Mouse (Mus musculus): ENCODE measurements around the gene Cdk14. TPM values are rescaled to one million over a fixed set of nuclear protein-coding genes. Genes with fewer than 3 reads are reported as not detected.
"Not testable (repeated sequence)": the region's sequence is repeated elsewhere in the genome, so short reads cannot be mapped to it uniquely, and the experiment has no call there.

Cdk14 gene
- polyA plus RNA-seq, 1 experiment, result 2.9 TPM

DNA sequence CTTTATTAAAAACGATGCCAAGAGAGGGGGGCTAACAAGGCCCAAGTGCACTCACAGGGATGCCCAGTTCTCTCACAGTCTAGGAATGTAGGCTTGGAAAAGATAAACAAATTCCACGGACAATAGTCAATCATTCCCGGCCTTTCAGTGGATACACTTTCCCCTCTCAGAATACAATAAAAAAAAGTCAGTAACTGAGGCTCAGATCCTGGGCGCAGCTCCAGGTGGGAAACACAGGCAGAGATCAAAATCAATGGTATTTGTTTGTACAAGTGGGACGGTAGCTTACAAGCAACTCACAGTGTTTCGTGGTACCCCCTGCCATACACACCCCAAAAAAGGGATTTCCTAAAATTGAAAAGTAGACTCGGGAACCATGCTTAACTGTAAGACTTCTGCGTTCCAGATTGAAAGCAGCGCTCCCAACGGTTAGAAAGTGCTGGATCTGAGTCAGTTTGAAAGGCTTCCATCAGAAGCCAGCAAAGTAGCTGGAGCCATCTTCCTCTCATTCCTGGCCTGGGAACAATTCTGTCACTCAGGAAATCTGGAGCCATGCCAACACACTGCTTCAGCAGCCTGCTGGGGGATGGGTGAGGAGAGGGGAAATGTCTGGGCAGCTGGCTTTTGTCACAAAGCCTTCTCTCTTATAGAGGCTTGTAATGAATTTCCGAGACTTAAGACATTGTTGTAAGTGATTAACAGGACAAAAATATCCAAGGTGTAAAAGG lies 77.5 kb downstream of the Cdk14 start:
- no peak for DNase-seq (ENCODE audit: low read depth in 1 of 2, low spot score in 2 of 2)
- 80% methylated on average over 11 of the region's 11 CpGs for WGBS

GRCm38 (mm10) chr5:5341611-5342010 lies 78.5 kb downstream of the Cdk14 start:
- TF ChIP-seq CTCF (IDR thresholded peaks at IDR 0.05; ENCODE audit: extremely low read depth, insufficient read depth, insufficient read length, insufficient replicate concordance) (no peak), POLR2A (IDR thresholded peaks at IDR 0.05; ENCODE audit: low read depth, low read length) (no peak)
- H3K4me1 ChIP-seq (ENCODE audit: control insufficient read depth, insufficient read depth, insufficient read length), result no peaks in the 10 kb centered on the region
- H3K27ac ChIP-seq (ENCODE audit: insufficient read depth, low read length), result no peak overlapping the region
- no peaks in the 10 kb centered on the region for H3K27me3 ChIP-seq (ENCODE audit: control insufficient read depth, insufficient read depth, low read length)
- no peak for DNase-seq (ENCODE audit: low read depth in 1 of 2, low spot score in 2 of 2)
- H3K36me3 ChIP-seq (ENCODE audit: control insufficient read depth, insufficient read depth, low read length), result no peaks in the 10 kb centered on the region
- 84% methylated on average over 8 of the region's 8 CpGs for WGBS
- H3K4me3 ChIP-seq (ENCODE audit: extremely low read depth, insufficient read depth, insufficient read length), result no peak overlapping the region

More for the DNA sequence above, 77.5 kb downstream of the Cdk14 start:
- Histone ChIP-seq H3K36me3 (ENCODE audit: control insufficient read depth, insufficient read depth, low read length) (no peaks in the 10 kb centered on the region), H3K4me1 (ENCODE audit: control insufficient read depth, insufficient read depth, insufficient read length) (no peaks in the 10 kb centered on the region), H3K4me3 (ENCODE audit: extremely low read depth, insufficient read depth, insufficient read length) (no peak overlapping the region), H3K27ac (ENCODE audit: insufficient read depth, low read length) (no peak overlapping the region), H3K27me3 (ENCODE audit: control insufficient read depth, insufficient read depth, low read length) (no peaks in the 10 kb centered on the region)
- TF ChIP-seq CTCF (IDR thresholded peaks at IDR 0.05; ENCODE audit: extremely low read depth, insufficient read depth, insufficient read length, insufficient replicate concordance), result no peak
- no peak for TF ChIP-seq POLR2A (IDR thresholded peaks at IDR 0.05; ENCODE audit: low read depth, low read length)

GRCm38 (mm10) chr5:5333916-5334315 lies 86.2 kb downstream of the Cdk14 start:
- H3K27me3 ChIP-seq (ENCODE audit: control insufficient read depth, insufficient read depth, low read length), result no peaks in the 10 kb centered on the region
- H3K4me1 ChIP-seq (ENCODE audit: control insufficient read depth, insufficient read depth, insufficient read length), result no peaks in the 10 kb centered on the region
- no peak overlapping the region for H3K27ac ChIP-seq (ENCODE audit: insufficient read depth, low read length)
- 58% methylated on average over 8 of the region's 8 CpGs for WGBS
- no peak for TF ChIP-seq POLR2A (IDR thresholded peaks at IDR 0.05; ENCODE audit: low read depth, low read length)
- no peak for TF ChIP-seq CTCF (IDR thresholded peaks at IDR 0.05; ENCODE audit: extremely low read depth, insufficient read depth, insufficient read length, insufficient replicate concordance)
- DNase-seq (ENCODE audit: low read depth in 1 of 2, low spot score in 2 of 2), result no peak
- H3K36me3 ChIP-seq (ENCODE audit: control insufficient read depth, insufficient read depth, low read length), result no peaks in the 10 kb centered on the region
- no peak overlapping the region for H3K4me3 ChIP-seq (ENCODE audit: extremely low read depth, insufficient read depth, insufficient read length)

- Histone ChIP-seq H3K27ac (ENCODE audit: insufficient read depth, low read length) (no peak overlapping the region), H3K4me3 (ENCODE audit: extremely low read depth, insufficient read depth, insufficient read length) (no peak overlapping the region), H3K36me3 (ENCODE audit: control insufficient read depth, insufficient read depth, low read length) (no peaks in the 10 kb centered on the region), H3K27me3 (ENCODE audit: control insufficient read depth, insufficient read depth, low read length) (no peaks in the 10 kb centered on the region), H3K4me1 (ENCODE audit: control insufficient read depth, insufficient read depth, insufficient read length) (no peaks in the 10 kb centered on the region)
- no peak for TF ChIP-seq POLR2A (IDR thresholded peaks at IDR 0.05; ENCODE audit: low read depth, low read length)
- TF ChIP-seq CTCF (IDR thresholded peaks at IDR 0.05; ENCODE audit: extremely low read depth, insufficient read depth, insufficient read length, insufficient replicate concordance), result no peak
- 91% methylated on average over 10 of the region's 10 CpGs for WGBS
- no peak for DNase-seq (ENCODE audit: low read depth in 1 of 2, low spot score in 2 of 2)
These were observed 89.1 kb downstream of the Cdk14 start for GRCm38 (mm10) chr5:5330926-5331460.

DNA sequence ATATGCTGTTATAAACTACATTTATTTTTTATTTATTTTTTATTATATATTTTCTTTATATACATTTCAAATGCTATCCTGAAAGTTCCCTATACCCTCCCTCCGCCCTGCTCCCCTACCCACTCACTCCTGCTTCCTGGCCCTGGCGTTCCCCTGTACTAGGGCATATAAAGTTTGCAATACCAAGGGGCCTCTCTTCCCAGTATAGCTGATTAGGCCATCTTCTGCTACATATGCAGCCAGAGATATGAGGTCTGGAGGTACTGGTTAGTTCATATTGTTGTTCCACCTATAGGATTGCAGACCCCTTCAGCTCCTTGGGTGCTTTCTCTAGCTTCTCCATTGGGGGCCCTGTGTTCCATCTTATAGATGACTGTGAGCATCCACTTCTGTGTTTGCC lies 91.1 kb downstream of the Cdk14 start:
- not testable (repeated sequence) for H3K36me3 ChIP-seq (ENCODE audit: control insufficient read depth, insufficient read depth, low read length); H3K4me1 ChIP-seq (ENCODE audit: control insufficient read depth, insufficient read depth, insufficient read length); H3K4me3 ChIP-seq (ENCODE audit: extremely low read depth, insufficient read depth, insufficient read length); DNase-seq (ENCODE audit: low read depth in 1 of 2, low spot score in 2 of 2); H3K27ac ChIP-seq (ENCODE audit: insufficient read depth, low read length); H3K27me3 ChIP-seq (ENCODE audit: control insufficient read depth, insufficient read depth, low read length)
- WGBS, result 92% methylated on average over 2 of the region's 2 CpGs

- WGBS, result 87% methylated on average over 2 of the region's 2 CpGs
- DNase-seq (ENCODE audit: low read depth in 1 of 2, low spot score in 2 of 2), result no peak
These were observed 93.4 kb downstream of the Cdk14 start for GRCm38 (mm10) chr5:5326716-5327115.

GRCm38 (mm10) chr5:5322699-5323098 lies 97.4 kb downstream of the Cdk14 start:
- 93% methylated on average over 8 of the region's 8 CpGs for WGBS
- no peaks in the 10 kb centered on the region for H3K27me3 ChIP-seq (ENCODE audit: control insufficient read depth, insufficient read depth, low read length)
- H3K36me3 ChIP-seq (ENCODE audit: control insufficient read depth, insufficient read depth, low read length), result no peaks in the 10 kb centered on the region
- no peak for DNase-seq (ENCODE audit: low read depth in 1 of 2, low spot score in 2 of 2)
- no peaks in the 10 kb centered on the region for H3K4me1 ChIP-seq (ENCODE audit: control insufficient read depth, insufficient read depth, insufficient read length)
- H3K4me3 ChIP-seq (ENCODE audit: extremely low read depth, insufficient read depth, insufficient read length), result no peak overlapping the region
- TF ChIP-seq POLR2A (IDR thresholded peaks at IDR 0.05; ENCODE audit: low read depth, low read length) (no peak), CTCF (IDR thresholded peaks at IDR 0.05; ENCODE audit: extremely low read depth, insufficient read depth, insufficient read length, insufficient replicate concordance) (no peak)
- H3K27ac ChIP-seq (ENCODE audit: insufficient read depth, low read length), result no peak overlapping the region

More at GRCm38 (mm10) chr5:5326716-5327115, 93.4 kb downstream of the Cdk14 start:
- Histone ChIP-seq H3K4me1 (ENCODE audit: control insufficient read depth, insufficient read depth, insufficient read length) (no peaks in the 10 kb centered on the region), H3K27ac (ENCODE audit: insufficient read depth, low read length) (no peak overlapping the region), H3K4me3 (ENCODE audit: extremely low read depth, insufficient read depth, insufficient read length) (no peak overlapping the region), H3K36me3 (ENCODE audit: control insufficient read depth, insufficient read depth, low read length) (no peaks in the 10 kb centered on the region), H3K27me3 (ENCODE audit: control insufficient read depth, insufficient read depth, low read length) (no peaks in the 10 kb centered on the region)
- TF ChIP-seq CTCF (IDR thresholded peaks at IDR 0.05; ENCODE audit: extremely low read depth, insufficient read depth, insufficient read length, insufficient replicate concordance) (no peak), POLR2A (IDR thresholded peaks at IDR 0.05; ENCODE audit: low read depth, low read length) (no peak)

All from spleen, adult 2 months (tissue).